Mouse (Mus musculus): ENCODE measurements at regions not wholly inside any gene's neighbourhood (a gene's known extent, or its start where the extent isn't known, plus 50 kb on each side); places are given as distances from the start of the nearest gene placed in this dataset.

DNA sequence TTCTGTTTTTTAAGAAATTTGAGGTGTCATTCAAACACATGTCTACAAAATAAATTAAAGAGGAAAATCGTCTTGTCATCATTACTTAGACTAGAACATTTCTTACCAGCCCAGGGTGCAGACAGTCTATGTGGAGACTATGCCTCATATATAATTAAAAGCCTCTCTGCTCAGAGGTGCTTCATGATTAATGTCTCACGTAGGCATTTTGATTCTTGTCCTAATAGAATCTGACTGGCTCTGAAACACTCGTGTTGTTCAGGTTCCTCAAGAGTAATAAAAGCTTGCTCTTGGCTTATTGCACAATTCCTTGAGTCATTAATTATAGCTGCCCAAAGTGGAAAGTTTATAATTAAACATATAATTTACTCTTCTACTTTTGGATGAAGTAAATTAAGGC is 475.1 kb upstream of the Gcfc2 start:
- no peaks in the 10 kb centered on the region for H3K36me3 ChIP-seq (replicated peaks; ENCODE audit: low read length)
- TF ChIP-seq FLI1 (IDR thresholded peaks at IDR 0.05; ENCODE audit: low read length) (no peak), GATA1 (IDR thresholded peaks at IDR 0.05; ENCODE audit: borderline replicate concordance, low read length) (no peak)
- no peaks in the 10 kb centered on the region for H3K4me1 ChIP-seq
- peaks cover 14% of the 10 kb centered on the region for H3K9me3 ChIP-seq
- no peak overlapping the region for H3K4me3 ChIP-seq (replicated peaks)
- no peaks in the 10 kb centered on the region for H3K27me3 ChIP-seq (replicated peaks)

GRCm38 (mm10) chr6:81461095-81461494 is 462.4 kb upstream of the Gcfc2 start:
- no peak for TF ChIP-seq FLI1 (IDR thresholded peaks at IDR 0.05; ENCODE audit: low read length)
- H3K9me3 ChIP-seq: 0 out of 2 replicates have a peak, but pooled peaks cover 3% of the 10 kb centered on the region
- no peak overlapping the region for H3K4me3 ChIP-seq (replicated peaks)
- H3K36me3 ChIP-seq (replicated peaks; ENCODE audit: low read length): no peaks in the 10 kb centered on the region
- no peaks in the 10 kb centered on the region for H3K27me3 ChIP-seq (replicated peaks)
- no peaks in the 10 kb centered on the region for H3K4me1 ChIP-seq

DNA sequence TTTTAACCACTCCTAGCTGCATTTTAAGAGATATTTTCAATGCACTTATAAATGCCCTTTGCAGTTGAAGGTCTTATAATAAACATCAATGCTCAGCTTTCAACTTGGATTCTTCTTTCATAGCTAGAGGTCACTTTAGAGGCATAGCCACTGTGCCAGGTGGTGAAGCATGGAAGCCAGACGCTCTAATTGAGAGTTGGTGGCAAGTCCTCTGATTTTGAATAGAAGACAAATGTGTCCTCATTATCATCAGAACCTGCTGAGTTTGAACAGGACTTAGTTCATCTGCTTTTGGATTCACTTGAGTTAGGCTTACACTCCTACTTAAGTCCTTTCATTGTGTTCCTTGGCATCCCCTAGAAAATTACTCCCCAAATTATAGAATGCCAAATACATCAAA is 459.0 kb upstream of the Gcfc2 start:
- H3K9me3 ChIP-seq: 0 out of 2 replicates have a peak, but pooled peaks cover 3% of the 10 kb centered on the region
- H3K4me3 ChIP-seq (replicated peaks): no peak overlapping the region
- TF ChIP-seq GATA1 (IDR thresholded peaks at IDR 0.05; ENCODE audit: borderline replicate concordance, low read length) (no peak), FLI1 (IDR thresholded peaks at IDR 0.05; ENCODE audit: low read length) (no peak)
- H3K27me3 ChIP-seq (replicated peaks): no peaks in the 10 kb centered on the region
- no peaks in the 10 kb centered on the region for H3K36me3 ChIP-seq (replicated peaks; ENCODE audit: low read length)
- H3K4me1 ChIP-seq: no peaks in the 10 kb centered on the region

DNA sequence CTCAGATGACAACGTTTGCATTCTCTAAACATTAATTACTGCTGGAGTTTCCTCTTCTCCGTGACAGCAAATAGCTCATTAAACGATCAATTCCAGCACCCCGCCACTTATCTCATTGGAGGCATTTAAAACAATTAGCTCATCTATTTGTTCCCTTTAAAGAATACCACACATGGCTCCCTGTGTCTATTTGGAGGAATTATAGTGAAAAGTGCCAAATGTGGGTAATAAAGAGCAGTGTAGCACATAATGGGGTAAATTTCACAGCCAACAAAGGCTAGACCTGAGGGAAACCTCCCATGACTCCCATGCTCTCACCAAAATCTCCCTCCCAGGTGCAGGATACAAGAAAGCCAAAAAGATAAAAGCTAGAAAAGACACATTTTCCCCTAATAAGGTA is 456.9 kb upstream of the Gcfc2 start:
- no peak for TF ChIP-seq FLI1 (IDR thresholded peaks at IDR 0.05; ENCODE audit: low read length)
- no peak for TF ChIP-seq GATA1 (IDR thresholded peaks at IDR 0.05; ENCODE audit: borderline replicate concordance, low read length)
- H3K4me1 ChIP-seq: no peaks in the 10 kb centered on the region
- no peaks in the 10 kb centered on the region for H3K27me3 ChIP-seq (replicated peaks)
- H3K9me3 ChIP-seq: no peaks in the 10 kb centered on the region
- no peaks in the 10 kb centered on the region for H3K36me3 ChIP-seq (replicated peaks; ENCODE audit: low read length)
- no peak overlapping the region for H3K4me3 ChIP-seq (replicated peaks)

DNA sequence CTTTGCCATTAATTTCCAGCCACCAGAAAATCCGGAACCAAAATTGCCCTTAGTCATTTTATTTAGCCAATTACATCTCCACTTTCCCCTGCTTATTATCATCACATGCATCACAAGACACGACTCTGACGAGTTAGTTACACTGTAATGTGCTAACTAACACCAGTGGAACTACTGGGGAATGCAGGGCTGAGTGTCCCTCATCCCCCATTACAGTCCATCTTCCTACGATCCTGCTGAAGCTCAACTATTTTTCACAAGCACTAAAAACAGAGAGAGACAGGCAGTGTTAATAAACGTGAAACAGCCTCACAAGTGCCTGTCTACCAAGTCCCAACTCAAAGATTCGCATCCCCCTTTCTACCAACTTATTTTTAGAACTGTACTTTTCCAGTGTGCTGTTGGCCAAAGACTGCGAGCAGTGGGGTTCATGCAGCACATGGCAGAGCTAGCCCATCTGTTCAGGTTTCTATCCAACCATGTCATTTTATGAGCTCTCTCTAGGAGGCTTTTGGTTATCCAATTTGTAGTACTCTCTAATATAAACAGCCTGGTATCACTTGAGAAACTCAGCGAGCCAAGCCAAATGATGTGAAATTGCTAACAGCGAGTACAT is 452.0 kb upstream of the Gcfc2 start:
- Histone ChIP-seq H3K27me3 (replicated peaks) (no peaks in the 10 kb centered on the region), H3K9me3 (no peaks in the 10 kb centered on the region), H3K4me1 (no peaks in the 10 kb centered on the region), H3K4me3 (replicated peaks) (no peak overlapping the region), H3K36me3 (replicated peaks; ENCODE audit: low read length) (no peaks in the 10 kb centered on the region)
- TF ChIP-seq GATA1 (IDR thresholded peaks at IDR 0.05; ENCODE audit: borderline replicate concordance, low read length) (no peak), FLI1 (IDR thresholded peaks at IDR 0.05; ENCODE audit: low read length) (no peak)

GRCm38 (mm10) chr6:81472506-81472905 is 451.0 kb upstream of the Gcfc2 start:
- TF ChIP-seq FLI1 (IDR thresholded peaks at IDR 0.05; ENCODE audit: low read length) (no peak), GATA1 (IDR thresholded peaks at IDR 0.05; ENCODE audit: borderline replicate concordance, low read length) (no peak)
- Histone ChIP-seq H3K36me3 (replicated peaks; ENCODE audit: low read length) (no peaks in the 10 kb centered on the region), H3K9me3 (no peaks in the 10 kb centered on the region), H3K27me3 (replicated peaks) (no peaks in the 10 kb centered on the region), H3K4me1 (no peaks in the 10 kb centered on the region), H3K4me3 (replicated peaks) (no peak overlapping the region)

GRCm38 (mm10) chr6:81474786-81475185 is 448.7 kb upstream of the Gcfc2 start:
- no peaks in the 10 kb centered on the region for H3K27me3 ChIP-seq (replicated peaks)
- no peaks in the 10 kb centered on the region for H3K36me3 ChIP-seq (replicated peaks; ENCODE audit: low read length)
- no peaks in the 10 kb centered on the region for H3K9me3 ChIP-seq
- H3K4me3 ChIP-seq (replicated peaks): no peak overlapping the region
- no peaks in the 10 kb centered on the region for H3K4me1 ChIP-seq
- TF ChIP-seq GATA1 (IDR thresholded peaks at IDR 0.05; ENCODE audit: borderline replicate concordance, low read length): no peak
- TF ChIP-seq FLI1 (IDR thresholded peaks at IDR 0.05; ENCODE audit: low read length): no peak

DNA sequence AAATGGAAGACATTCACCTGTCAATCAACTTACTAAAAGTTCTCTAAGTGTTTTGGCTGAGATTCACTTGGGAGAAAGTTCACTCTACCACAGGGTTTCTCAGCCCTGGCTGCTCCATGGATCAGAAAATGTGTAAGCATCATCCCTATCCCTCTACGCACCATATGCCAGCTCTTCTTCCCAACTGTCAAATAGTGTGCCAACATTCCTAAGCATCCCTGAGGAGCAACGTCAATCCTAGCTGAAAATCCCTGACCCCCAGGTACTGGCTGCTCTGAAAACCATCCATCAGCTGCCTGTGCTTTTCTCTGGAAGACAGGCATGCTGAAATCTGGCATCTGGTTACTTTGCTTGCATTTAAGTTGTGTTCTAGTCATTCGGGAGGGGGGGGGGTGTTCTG is 436.5 kb upstream of the Gcfc2 start:
- no peaks in the 10 kb centered on the region for H3K9me3 ChIP-seq
- TF ChIP-seq FLI1 (IDR thresholded peaks at IDR 0.05; ENCODE audit: low read length): no peak
- no peak for TF ChIP-seq GATA1 (IDR thresholded peaks at IDR 0.05; ENCODE audit: borderline replicate concordance, low read length)

GRCm38 (mm10) chr6:81496239-81496638 is 427.2 kb upstream of the Gcfc2 start:
- no peaks in the 10 kb centered on the region for H3K36me3 ChIP-seq (replicated peaks; ENCODE audit: low read length)
- H3K27me3 ChIP-seq (replicated peaks): no peaks in the 10 kb centered on the region
- TF ChIP-seq GATA1 (IDR thresholded peaks at IDR 0.05; ENCODE audit: borderline replicate concordance, low read length) (no peak), FLI1 (IDR thresholded peaks at IDR 0.05; ENCODE audit: low read length) (no peak)
- H3K9me3 ChIP-seq: peaks cover 2% of the 10 kb centered on the region; the same call in 1 of the 2 replicates
- no peaks in the 10 kb centered on the region for H3K4me1 ChIP-seq
- H3K4me3 ChIP-seq (replicated peaks): no peak overlapping the region

More for the DNA sequence above, 436.5 kb upstream of the Gcfc2 start:
- H3K4me3 ChIP-seq (replicated peaks): no peak overlapping the region
- H3K27me3 ChIP-seq (replicated peaks): no peaks in the 10 kb centered on the region
- H3K4me1 ChIP-seq: no peaks in the 10 kb centered on the region
- H3K36me3 ChIP-seq (replicated peaks; ENCODE audit: low read length): no peaks in the 10 kb centered on the region

GRCm38 (mm10) chr6:81517185-81517584 is 406.3 kb upstream of the Gcfc2 start:
- Histone ChIP-seq H3K4me3 (replicated peaks) (no peak overlapping the region), H3K36me3 (replicated peaks; ENCODE audit: low read length) (no peaks in the 10 kb centered on the region), H3K9me3 (no peaks in the 10 kb centered on the region), H3K4me1 (no peaks in the 10 kb centered on the region), H3K27me3 (replicated peaks) (no peaks in the 10 kb centered on the region)
- TF ChIP-seq FLI1 (IDR thresholded peaks at IDR 0.05; ENCODE audit: low read length) (no peak), GATA1 (IDR thresholded peaks at IDR 0.05; ENCODE audit: borderline replicate concordance, low read length) (no peak)

DNA sequence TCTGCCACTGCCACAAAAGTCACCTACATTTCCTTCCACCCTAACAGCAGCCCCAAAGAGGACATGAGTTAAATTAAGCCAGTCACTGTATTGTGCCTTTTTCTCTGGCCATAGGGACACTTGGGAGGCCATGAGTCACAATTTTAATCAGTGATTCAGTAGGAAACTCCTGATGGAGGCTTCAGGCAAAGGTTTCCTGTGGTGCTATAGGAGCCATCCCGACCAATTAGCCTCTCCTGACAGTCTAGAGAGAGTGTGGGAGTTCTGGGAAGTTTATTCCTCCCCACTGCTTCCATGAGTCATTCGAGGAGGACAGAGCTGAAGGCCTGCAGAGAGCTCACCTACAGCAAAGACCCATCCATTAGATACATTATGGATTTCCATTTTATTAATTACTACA is 361.2 kb upstream of the Gcfc2 start:
- Histone ChIP-seq H3K4me3 (replicated peaks) (no peak overlapping the region), H3K4me1 (no peaks in the 10 kb centered on the region), H3K36me3 (replicated peaks; ENCODE audit: low read length) (no peaks in the 10 kb centered on the region), H3K9me3 (0 out of 2 replicates have a peak, but pooled peaks cover 3% of the 10 kb centered on the region), H3K27me3 (replicated peaks) (no peaks in the 10 kb centered on the region)
- TF ChIP-seq GATA1 (IDR thresholded peaks at IDR 0.05; ENCODE audit: borderline replicate concordance, low read length) (no peak), FLI1 (IDR thresholded peaks at IDR 0.05; ENCODE audit: low read length) (no peak)
